Mouse (Mus musculus) left cerebral cortex, postnatal 14 days (tissue): ENCODE results near the gene Arhgef25. TPM values are rescaled to one million over a fixed set of nuclear protein-coding genes. Genes with fewer than 3 reads are reported as not detected.

Experiments used
- DNase-seq, 2 experiments: peaks; one replicate each; pipeline ENCODE4 v3.0.0; 2021 to 2022; ENCODE audit warnings: low spot score in 2 of 2, mixed read lengths in 1 of 2
- intact Hi-C: fragments of 180-260 bp; cut with DNase I; formaldehyde crosslinking; loops from one replicate; pipeline ENCODE4 v1.15.1; 2025
- long read RNA-seq, 2 experiments: library from polyadenylated mRNA; stranded (forward); transcript quantifications; one replicate each; pipeline ENCODE4 v2.0.0; 2021
- total RNA-seq, 2 experiments: library from RNA; stranded (reverse); gene quantifications; 2 replicates each; pipeline ENCODE4 v1.2.3; 2021

Arhgef25 gene
- 100 to 1,000 TPM in 1 of 2 experiments, 10 to 100 TPM in 1; 92.9 to 103 TPM for total RNA-seq
- long read RNA-seq, experiment 1, transcript Arhgef25-205 (15 exons, 2,475 nt): major isoform, 9 of 16 reads
- long read RNA-seq, experiment 1, partial matches to known transcripts: 4 of 16 reads
- long read RNA-seq, experiment 1, other reads (novel, unspliced or antisense): 3 of 16 reads
- long read RNA-seq, experiment 2, transcript Arhgef25-205 (15 exons, 2,475 nt): major isoform, 11 of 20 reads
- long read RNA-seq, experiment 2, partial matches to known transcripts: 4 of 20 reads
- long read RNA-seq, experiment 2, other reads (novel, unspliced or antisense): 4 of 20 reads

DNA sequence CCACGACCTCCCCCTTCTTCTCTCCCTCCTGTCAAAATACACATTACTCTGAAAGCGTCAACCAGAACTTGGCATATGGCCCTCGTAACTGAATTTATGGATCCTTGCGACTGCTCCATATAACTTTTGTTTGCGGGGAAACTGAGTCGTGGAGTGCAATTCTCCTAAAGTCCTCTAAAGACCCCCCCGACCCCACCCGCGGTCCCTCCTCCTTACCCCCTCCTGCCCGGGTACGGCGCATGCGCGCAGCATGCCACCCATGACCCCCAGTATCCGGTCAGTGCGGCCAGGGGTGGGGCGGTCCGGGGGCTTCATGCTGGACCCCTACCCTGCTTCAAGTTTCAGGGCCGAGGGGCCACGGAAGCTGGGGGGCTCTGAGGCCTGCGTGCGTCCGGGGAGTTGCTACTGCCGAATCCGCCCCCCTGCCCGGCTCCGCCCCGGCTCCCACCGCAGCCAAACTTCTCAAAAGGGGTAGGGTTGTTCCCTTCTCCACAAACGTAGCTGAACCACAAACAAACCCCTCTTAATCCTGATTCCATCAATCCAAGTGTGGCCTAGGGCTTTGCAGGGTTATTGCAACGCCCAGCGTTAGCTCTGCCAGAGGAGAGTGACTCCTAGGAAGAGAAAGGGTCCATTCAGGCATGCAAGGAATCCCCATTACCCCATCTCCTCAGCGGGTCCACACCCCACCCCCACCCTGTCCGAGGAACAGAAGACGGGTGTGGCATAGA lies at the start of gene Arhgef25:
Arhgef25 (minus strand) TSS at position 433 of the 731 bp plus-strand sequence.
- no peak for DNase-seq
- intact Hi-C loops: no loop called here

DNA sequence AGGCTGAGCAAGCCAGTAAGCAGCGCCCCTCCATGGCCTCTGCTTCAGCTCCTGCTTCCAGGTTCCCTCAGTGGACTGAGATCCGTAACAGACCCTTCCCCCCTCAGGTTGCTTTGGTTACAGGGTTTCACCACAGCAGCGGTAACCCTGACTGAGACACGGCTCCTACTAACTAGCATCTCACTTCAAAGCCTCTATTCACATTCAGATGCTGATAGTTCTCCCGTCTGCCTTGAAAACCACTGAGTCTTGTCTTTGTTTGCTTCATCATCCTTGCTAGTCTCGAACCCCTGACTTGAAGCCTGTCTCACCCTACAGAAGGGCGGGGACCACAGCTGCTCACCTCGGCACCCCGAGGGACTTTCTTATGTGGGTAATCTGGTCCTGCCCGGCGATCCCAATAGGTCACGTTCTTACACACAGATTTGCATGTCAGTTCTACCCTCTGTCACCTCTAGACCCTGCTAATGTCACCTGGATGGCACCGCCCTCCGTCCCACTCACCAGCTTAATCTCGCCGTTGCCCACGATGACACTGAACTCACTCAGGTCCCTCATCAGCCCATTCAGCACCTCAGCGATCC lies 48.5 kb upstream of the Arhgef25 start:
- intact Hi-C loops: no loop called here
- DNase-seq: no peak

DNA sequence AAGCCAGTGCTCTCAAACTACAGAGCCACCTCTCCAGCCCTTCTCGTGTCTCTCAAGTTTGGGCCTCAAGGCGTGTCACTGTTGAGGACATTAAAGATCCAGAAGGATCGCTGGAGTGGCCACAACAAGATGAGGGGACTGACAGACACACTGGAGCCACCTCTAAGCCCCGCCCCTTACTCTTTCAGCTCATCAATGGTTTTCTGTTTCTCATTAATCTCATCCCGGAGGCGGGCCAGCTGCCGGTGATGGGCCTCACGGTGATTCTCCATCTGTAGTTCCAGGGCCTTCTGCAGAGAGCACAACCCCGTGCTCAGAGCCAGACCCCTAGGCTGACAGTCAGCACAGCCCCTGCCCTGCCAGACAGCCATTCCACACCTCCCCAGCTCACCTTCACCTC lies 46.7 kb upstream of the Arhgef25 start:
- intact Hi-C loops: no loop called here
- DNase-seq: no peak

DNA sequence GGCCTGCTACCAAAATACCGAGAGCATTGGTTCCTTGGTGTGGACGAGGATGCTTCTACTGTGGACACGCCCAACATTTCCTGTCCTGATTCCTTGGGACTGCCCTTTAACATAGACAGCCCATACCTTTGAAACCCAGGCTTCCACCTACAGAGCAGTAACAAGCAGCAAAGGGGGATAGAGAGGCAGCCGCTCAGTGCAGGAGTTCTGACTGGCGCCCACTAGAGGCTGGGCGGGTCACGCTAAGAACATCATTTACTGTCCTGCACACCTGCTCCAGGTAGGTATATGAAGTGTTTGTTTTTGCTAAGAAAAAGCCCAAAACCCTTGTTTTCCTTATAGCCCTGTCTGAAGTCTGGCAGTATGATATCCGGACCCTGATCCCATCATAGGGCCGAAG lies 43.3 kb upstream of the Arhgef25 start:
- intact Hi-C loops: no loop called here
- DNase-seq: no peak

DNA sequence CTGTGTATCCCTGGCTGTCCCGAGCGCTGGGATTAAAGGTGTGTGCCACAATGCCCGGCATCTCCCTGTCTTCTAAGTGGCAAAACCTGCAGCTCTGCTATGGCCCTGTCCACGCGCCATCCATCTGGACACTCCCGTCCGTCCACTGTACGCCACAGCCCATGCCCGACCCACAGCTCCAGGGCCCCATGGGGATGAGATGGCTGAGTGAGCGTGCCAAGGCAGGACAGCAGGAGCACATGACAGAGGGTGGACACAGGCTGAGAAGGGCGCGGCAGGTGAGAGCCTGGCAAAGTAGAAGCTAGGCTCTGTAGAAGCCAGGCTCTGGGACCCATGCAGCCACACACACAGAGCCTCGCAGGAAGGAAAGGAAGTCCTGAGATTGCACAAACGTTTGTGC lies 41.9 kb upstream of the Arhgef25 start:
- intact Hi-C loops: no loop called here
- no peak for DNase-seq

DNA sequence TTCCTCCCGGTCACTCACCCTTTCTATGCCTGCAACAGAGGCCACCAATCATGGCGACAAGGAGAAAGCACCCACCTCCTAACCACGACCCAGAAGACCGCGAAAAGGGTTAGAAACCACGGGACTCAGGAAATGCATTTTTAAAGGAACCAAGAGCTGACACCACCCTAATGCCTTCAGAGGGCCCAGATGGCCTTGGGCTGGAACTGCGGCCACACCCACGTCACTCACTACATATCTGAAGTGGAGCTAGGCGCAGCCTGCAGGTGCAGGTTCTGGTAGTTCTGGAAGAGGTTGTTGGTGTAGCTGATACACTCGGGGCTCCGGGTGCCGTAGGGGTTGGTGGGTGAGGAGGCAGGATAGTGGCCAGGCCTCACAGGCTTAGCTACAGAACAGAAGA lies 40.8 kb upstream of the Arhgef25 start:
- intact Hi-C loops: no loop called here
- no peak for DNase-seq

DNA sequence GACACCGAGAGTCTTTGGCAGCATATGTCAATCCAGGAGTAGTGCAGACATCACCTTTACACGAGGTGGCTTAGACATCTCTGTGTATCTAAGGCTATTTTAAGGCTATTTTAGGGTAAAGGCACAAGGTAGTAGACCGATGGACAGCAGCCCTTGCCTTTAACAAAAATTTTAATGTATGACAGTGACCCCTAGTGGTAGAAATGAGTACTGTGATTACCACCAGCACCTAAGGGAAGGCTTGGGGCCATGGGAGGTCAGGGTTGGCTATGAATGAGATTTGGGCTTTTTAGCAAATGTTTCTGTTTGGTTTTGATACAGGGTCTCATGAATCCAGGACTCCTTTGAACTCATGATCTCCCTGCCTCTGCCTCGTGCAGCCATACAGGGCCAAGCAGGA lies 39.0 kb upstream of the Arhgef25 start:
- DNase-seq: peak; percentile 59 to 65
- intact Hi-C loops: loop anchor here (1.0 to 5.0 kb wide), 2 partner anchors 52 to 107 kb away; partner anchors contain the start of gene Os9

DNA sequence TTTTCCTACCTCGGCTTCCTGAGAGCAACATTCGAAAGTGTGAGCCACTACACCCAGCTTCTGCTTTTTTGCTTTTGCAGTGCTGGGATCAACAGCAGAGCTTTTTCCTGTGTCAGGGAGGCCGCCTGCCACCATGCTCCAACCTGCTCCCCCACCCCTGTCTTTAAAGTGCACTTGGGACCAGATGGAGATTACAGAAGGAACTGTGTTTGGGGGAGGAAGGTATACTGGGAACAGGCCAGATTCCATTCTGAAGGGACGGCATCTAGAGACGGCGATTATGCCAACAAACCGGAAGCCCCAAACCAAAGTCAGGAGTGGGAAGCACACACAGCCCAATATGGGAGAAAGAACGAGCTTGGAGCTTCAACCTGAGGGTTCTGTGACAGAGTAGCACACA lies 37.3 kb upstream of the Arhgef25 start:
- intact Hi-C loops: loop anchor here (5.0 kb wide), 1 partner anchor 105 kb away; the partner anchor contains the start of gene Os9
- DNase-seq: no peak

DNA sequence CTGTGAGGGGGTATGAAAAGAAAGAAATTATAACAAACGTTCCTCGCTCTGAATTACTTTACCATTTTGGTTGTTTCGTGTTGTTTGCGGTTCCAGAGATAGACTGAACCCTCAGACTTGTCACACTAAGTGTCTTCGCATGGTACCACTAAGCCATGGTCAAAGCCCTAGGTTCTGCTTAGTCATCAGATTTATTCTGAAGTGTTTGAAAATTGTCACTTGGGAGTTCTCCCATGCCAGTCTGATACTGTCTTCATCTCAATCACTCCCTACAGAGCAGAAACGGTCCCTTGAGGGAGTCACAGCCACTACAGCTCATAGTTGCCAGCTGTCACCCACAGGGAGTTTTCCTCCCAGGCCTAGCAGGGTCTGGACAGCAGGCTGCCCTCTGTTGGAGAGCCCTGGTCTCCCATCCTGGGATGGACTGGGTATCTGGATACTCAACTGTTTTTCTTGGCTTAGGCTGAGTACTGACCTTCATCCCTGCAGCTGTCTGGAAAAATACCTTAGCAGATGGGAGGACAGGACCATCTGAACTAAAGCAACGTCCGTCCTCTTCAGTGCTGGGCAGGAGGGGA lies 36.5 kb upstream of the Arhgef25 start:
- no peak for DNase-seq
- intact Hi-C loops: loop anchor here (5.0 kb wide), 1 partner anchor 104 kb away; the partner anchor contains the start of gene Os9

DNA sequence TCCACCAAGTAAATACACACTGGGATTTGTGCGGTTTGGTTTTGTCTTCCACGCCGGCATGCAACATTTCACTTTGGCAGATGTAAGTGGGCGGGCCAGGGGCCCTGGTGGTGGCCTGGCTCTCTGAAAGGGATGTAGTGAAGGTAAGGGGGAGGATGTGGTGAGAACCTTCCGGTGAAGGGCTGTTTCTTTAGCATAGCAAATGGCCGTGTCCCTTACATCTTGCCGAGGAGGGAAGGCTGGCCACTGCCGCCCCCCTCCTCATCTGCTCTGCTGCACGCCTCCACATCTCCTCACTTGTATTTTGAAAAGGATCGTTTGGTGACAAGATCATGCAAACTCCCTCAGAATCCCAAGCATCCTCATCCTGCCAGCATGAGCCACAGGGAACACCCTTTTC lies 35.8 kb upstream of the Arhgef25 start:
- DNase-seq: peak; percentile 48 to 69
- intact Hi-C loops: loop anchor here (5.0 kb wide), 1 partner anchor 103 kb away; the partner anchor contains the start of gene Os9

DNA sequence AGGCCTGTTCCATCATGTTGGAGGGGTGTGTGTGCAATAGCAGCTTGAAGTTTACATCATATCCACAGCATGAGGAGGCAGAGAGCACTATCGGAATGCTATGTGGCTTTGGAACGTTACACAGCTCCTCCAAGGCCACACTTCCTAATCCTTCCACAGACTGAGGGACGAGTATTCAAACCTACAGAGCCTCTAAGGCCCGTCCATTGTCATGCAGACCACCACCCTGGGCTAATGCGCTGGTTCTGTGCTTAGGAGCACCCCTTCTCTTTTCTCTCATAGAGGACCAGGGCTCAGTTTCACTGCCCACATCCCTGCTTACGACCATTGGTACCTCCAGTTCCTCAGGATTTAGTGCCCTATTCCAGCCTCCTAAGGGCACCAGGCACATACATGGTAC lies 35.3 kb upstream of the Arhgef25 start:
- no peak for DNase-seq
- intact Hi-C loops: loop anchor here (5.0 kb wide), 1 partner anchor 103 kb away; the partner anchor contains the start of gene Os9

DNA sequence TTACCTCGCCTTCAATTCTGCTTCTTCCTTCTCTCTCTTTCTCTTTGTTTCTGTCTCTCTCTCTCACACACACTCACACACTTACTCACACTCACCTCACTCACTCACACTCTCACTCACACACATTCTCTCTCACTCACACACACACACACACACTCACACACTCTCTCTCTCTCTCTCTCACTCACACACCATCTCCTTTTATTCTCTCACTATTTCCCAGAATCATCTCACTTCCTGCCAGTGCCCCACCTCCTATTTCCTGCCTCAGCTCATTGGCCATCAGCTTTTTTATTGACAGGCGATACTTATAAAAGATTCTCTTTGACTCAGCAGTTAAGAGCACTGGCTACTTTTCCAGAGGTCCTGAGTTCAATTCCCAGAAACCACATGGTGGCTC lies 28.5 kb upstream of the Arhgef25 start:
- DNase-seq: no peak
- intact Hi-C loops: no loop called here

DNA sequence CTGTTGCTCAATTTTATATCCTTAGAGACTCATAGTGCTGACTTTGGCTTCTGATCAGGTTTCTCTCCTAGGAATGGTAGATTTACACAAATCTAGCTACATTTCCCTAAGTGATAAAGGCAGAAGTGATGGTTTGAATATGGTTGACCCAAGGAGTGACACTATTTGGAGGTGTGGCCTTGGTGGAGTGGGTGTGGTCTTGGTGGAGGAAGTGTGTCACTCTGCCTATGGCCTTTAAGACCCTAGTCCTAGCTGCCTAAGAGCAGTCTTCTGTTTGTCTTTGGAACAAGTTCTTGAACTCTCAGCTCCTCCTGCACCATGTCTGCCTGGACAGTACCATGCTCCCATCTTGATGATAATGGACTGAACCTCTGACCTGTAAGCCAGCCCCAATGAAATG lies 27.3 kb upstream of the Arhgef25 start:
- DNase-seq: no peak
- intact Hi-C loops: no loop called here

DNA sequence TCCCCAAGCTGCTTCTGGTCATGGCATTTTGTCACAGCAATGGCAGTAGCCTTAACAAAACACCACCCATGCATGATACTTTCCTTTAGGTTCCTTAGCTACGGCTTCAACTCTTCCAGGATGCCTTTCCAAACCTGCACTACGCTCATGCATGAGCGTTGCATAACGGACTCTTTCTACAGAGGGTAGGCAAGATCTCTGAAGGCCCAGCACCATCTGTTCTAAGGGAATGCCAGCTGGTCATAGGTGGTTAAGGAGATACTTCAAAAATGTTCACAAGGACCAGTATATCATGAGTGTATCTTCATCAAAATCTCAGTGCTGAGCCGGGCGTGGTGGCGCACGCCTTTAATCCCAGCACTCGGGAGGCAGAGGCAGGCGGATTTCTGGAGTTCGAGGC lies 26.6 kb upstream of the Arhgef25 start:
- DNase-seq: no peak
- intact Hi-C loops: no loop called here

DNA sequence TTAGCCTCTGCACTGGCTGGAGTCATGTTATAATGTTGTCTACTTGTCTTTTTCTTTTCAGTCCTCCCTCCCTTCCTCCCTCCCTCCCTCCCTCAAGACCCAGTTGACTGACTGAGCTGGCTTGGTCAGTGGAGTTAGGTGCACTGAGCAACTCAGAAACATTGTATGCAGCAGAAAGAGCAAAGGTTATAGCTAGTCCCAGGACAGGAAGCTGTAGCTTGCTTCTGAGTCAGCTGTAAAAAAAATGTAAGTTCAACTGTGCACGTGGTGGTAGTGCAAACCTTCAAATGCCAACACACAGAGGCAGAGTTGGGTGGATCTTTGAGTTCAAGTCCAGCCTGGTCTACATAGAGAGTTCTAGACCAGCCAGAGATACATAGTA lies 24.5 kb upstream of the Arhgef25 start:
- intact Hi-C loops: no loop called here
- no peak for DNase-seq

DNA sequence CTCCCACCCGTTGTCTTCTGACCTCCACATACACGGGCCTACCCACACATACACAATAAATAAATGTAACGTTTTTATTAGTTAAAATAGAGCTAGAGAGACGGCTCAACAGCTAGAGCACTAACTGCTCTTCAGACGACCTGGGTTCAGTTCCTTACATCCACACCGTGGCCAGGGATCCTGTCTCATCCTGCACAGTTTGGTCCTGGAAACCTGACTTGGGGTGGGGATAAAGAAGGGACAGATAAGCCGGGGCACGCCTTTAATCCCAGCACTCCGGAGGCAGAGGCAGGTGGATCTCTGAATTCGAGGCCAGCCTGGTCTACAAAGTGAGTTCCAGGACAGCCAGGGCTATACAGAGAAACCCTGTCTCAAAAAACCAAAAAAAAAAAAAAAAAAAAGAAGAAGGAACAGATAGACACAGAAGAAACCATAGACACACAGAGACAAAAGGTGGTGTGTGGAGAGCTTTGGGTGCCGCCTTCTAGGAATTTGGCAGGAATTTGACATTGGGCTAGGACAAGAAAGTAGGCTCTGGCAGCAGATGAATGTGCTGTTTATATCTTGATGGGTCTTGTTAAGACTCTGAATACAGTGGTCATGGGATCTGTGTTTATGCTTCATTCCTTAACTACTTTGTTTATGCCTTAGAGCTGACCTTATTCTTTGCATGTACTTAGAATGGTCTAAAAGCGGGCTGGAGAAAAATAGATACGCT lies 24.0 kb upstream of the Arhgef25 start:
- intact Hi-C loops: no loop called here
- DNase-seq: no peak

DNA sequence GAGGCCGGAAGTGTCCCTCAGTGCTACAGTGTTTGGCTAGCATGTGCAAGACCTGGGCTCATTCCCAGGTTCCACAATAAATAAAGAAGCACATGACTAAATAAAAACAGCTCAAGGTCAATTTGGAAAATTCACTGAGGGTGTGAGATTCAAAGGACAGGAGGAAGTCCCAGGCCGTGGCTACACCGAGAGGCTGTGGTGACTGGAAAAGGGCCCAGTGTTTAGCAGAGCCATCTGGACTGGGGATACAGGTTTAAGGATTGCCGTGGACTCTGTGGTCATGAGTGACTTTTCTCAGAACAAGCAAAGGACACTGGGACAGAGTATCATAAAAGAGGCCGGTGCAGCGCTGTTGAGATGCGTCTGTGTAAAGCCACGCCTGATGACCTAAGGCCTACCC lies 23.4 kb upstream of the Arhgef25 start:
- intact Hi-C loops: no loop called here
- no peak for DNase-seq

DNA sequence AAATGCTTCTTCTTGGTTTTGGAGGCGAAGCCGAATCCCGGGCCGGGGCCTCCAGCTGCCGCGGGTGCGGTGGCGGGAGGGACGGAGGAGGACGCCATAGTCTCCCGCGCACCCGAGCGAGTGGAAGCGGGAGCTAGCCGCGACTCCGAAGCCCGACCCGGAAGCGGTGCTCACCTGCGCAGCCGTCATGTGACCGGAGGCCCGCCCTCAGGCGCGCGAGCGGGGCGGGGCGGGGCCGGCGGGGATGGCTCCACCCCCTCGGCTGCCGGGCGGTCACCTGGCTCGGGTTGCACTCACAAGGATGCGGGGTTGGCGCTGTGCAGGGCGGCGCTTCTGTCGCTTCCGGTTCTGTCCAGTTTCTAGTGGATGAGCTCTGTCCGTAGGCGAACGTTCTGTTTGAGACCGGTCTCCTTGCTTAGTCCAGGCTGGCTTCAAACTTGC lies 21.6 kb upstream of the Arhgef25 start, which contains the start of gene Pip4k2c:
Pip4k2c (minus strand) TSS at position 172 of the 441 bp plus-strand sequence.
- DNase-seq: peak; percentile 85 to 88
- intact Hi-C loops: no loop called here

DNA sequence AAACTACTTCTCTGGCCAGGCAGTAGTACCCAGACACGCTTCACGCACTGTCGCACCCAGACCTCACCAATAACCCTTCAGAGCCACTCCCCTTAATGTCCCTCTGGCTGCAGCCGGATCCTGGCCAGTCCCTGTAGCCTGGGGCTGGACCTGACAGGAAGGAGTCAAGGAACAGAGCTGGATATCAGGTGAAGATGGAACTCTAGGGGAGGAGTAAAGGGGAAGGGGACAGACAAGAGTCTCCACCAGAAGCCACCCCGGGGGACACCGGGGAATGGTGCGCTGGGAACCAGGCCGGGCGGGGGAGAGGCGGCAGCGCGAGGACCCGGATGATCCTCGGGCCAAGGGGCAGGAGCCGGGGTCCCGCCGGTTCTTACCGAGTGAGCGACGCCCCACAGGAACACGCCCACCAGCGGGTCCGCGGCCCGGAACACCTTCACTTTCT lies 21.1 kb upstream of the Arhgef25 start:
- intact Hi-C loops: no loop called here
- no peak for DNase-seq
